ENCODE assay signal across 11 mouse cellular contexts in genomic region chr16:58623944-58624343, GRCm38 (mm10). TPM values are rescaled to one million over a fixed set of nuclear protein-coding genes. Genes with fewer than 3 reads are reported as not detected.
DNase-seq lines count a peak whose midpoint lies in the region; ATAC-seq and TF ChIP-seq lines count a peak whose summit lies in the region.
"Had no signal": no experiment of that assay in that cellular context is flagged by ENCODE, and none has a peak within 500 bp of the region (broad histone marks: within the 10 kb centered on the region; RNA-seq: fewer than 3 reads in every experiment).

No protein-coding gene starts in this region.

- H3K4me1 ChIP-seq in liver, embryonic 11.5 days (replicated peaks; ENCODE audit: control insufficient read depth, insufficient read depth, low read length), result 0 out of 2 replicates have a peak, but pooled peaks cover under 1% of the 10 kb centered on the region
- H3K4me1 ChIP-seq in MEL (ENCODE audit: control insufficient read depth in 1 of 2, insufficient read depth in 2 of 2, low read length in 2 of 2), result peaks cover 12 to 17% of the 10 kb centered on the region in 2 experiments
- no peaks in the 10 kb centered on the region for H3K4me1 ChIP-seq in intestine, embryonic 15.5 days (replicated peaks)
- no peaks in the 10 kb centered on the region for H3K4me1 ChIP-seq in neural tube, embryonic 11.5 days (ENCODE audit: control insufficient read depth, insufficient read depth, low read length)

- H3K79me2 ChIP-seq in MEL (ENCODE audit: control insufficient read depth, insufficient read depth, low read length, poor library complexity), result no peaks in the 10 kb centered on the region

- no peak overlapping the region for H3K27ac ChIP-seq in liver, embryonic 11.5 days (ENCODE audit: low read depth, low read length)
- H3K27ac ChIP-seq in MEL (ENCODE audit: control insufficient read depth, low read depth, low read length), result no peak overlapping the region
- H3K27ac ChIP-seq in intestine, embryonic 15.5 days, result no peak overlapping the region
- no peak overlapping the region for H3K27ac ChIP-seq in neural tube, embryonic 11.5 days (ENCODE audit: low read depth, low read length)
- H3K27ac ChIP-seq: embryonic facial prominence, embryonic 12.5 days; limb, embryonic 15.5 days had no signal

- 0 out of 2 replicates have a peak, but pooled peaks have one; percentile 12 for ATAC-seq in liver, embryonic 11.5 days (replicated peaks; ENCODE audit: low FRiP score)
- peak; percentile 49; the same call in 1 of the 2 replicates for ATAC-seq in intestine, embryonic 15.5 days
- no peak for ATAC-seq in neural tube, embryonic 11.5 days (ENCODE audit: insufficient read depth, low FRiP score, low TSS enrichment)
- no peak for ATAC-seq in monocyte, adult 5-6 weeks (replicated peaks; ENCODE audit: insufficient number of reproducible peaks, low FRiP score, low TSS enrichment, poor library complexity, severe bottlenecking)

- no peaks in the 10 kb centered on the region for H3K36me3 ChIP-seq in liver, embryonic 11.5 days (ENCODE audit: control insufficient read depth, insufficient read depth, low read length)
- H3K36me3 ChIP-seq in MEL (ENCODE audit: control insufficient read depth in 1 of 2, insufficient read depth in 2 of 2, low read length in 2 of 2), result peaks cover 0 to 19% of the 10 kb centered on the region in 2 experiments; a peak in 2 of 4 replicates
- no peaks in the 10 kb centered on the region for H3K36me3 ChIP-seq in intestine, embryonic 15.5 days
- no peaks in the 10 kb centered on the region for H3K36me3 ChIP-seq in neural tube, embryonic 11.5 days (ENCODE audit: control insufficient read depth, insufficient read depth, low read length)
- H3K36me3 ChIP-seq: embryonic facial prominence, embryonic 12.5 days; limb, embryonic 15.5 days had no signal

- DNase-seq in liver, embryonic 11.5 days (ENCODE audit: low spot score), result no peak
- DNase-seq in liver (no peak), MEL (ENCODE audit: low read depth, low spot score) (peak; percentile 47)
- peak; percentile 53 for DNase-seq in embryo, embryonic 10.5 days (ENCODE audit: low spot score)
- DNase-seq in left cerebral cortex, postnatal 10 days (ENCODE audit: extremely low spot score in 1 of 2, low spot score in 2 of 2), result peak; percentile 33 to 54
- peak; percentile 9 for DNase-seq in neural tube, embryonic 11.5 days (ENCODE audit: low spot score)

- WGBS in liver, embryonic 11.5 days, result 89% methylated on average over 6 of the region's 6 CpGs
- 87% methylated on average over 6 of the region's 6 CpGs for WGBS in intestine, embryonic 15.5 days
- 86% methylated on average over 6 of the region's 6 CpGs for WGBS in neural tube, embryonic 11.5 days

- peak; percentile 19 to 81 (median 60); a peak in 5 of 6 replicates for TF ChIP-seq CTCF in MEL (IDR thresholded peaks at IDR 0.05 in 2 of 3, conservative IDR thresholded peaks at IDR 0.05 in 1 of 3; ENCODE audit: control insufficient read depth in 1 of 3, insufficient read depth in 1 of 3, low read depth in 2 of 3, low read length in 3 of 3, poor library complexity in 1 of 3, severe bottlenecking in 1 of 3)

- intact Hi-C loops in left cerebral cortex, postnatal 10 days (cut with DNase I), result loop anchor here (1.0 to 2.0 kb wide), 3 partner anchors 101 to 781 kb away; no protein-coding TSS in a partner anchor

- no peaks in the 10 kb centered on the region for H3K9me3 ChIP-seq in liver, embryonic 11.5 days (ENCODE audit: control insufficient read depth, low read length)
- no peaks in the 10 kb centered on the region for H3K9me3 ChIP-seq in MEL (replicated peaks; ENCODE audit: insufficient read depth, low read length)
- no peaks in the 10 kb centered on the region for H3K9me3 ChIP-seq in intestine, embryonic 15.5 days
- H3K9me3 ChIP-seq in neural tube, embryonic 11.5 days (ENCODE audit: control insufficient read depth, low read length), result no peaks in the 10 kb centered on the region
- H3K9me3 ChIP-seq: embryonic facial prominence, embryonic 12.5 days; limb, embryonic 15.5 days had no signal

- no peak overlapping the region for H3K4me3 ChIP-seq in liver, embryonic 11.5 days (ENCODE audit: low read depth, low read length)
- H3K4me3 ChIP-seq in MEL (ENCODE audit: control insufficient read depth in 1 of 2, insufficient read depth in 1 of 2, low read depth in 2 of 2, low read length in 2 of 2), result no peak overlapping the region
- no peak overlapping the region for H3K4me3 ChIP-seq in intestine, embryonic 15.5 days (replicated peaks)
- no peak overlapping the region for H3K4me3 ChIP-seq in neural tube, embryonic 11.5 days (ENCODE audit: low read depth, low read length)
- H3K4me3 ChIP-seq: embryonic facial prominence, embryonic 12.5 days; limb, embryonic 15.5 days had no signal

- no peak for TF ChIP-seq POLR2A in MEL (IDR thresholded peaks at IDR 0.05; ENCODE audit: control insufficient read depth in 1 of 2, insufficient read depth in 1 of 2, low read depth in 1 of 2, low read length in 2 of 2, poor library complexity in 1 of 2)

- peak; percentile 84 for TF ChIP-seq RAD21 in MEL (IDR thresholded peaks at IDR 0.05; ENCODE audit: low read depth, low read length)

- TF ChIP-seq EP300 in MEL (IDR thresholded peaks at IDR 0.05; ENCODE audit: low read depth in 1 of 2, low read length in 2 of 2), result no peak

- H3K9ac ChIP-seq in liver, embryonic 11.5 days (ENCODE audit: low read depth, low read length), result no peak overlapping the region
- no peak overlapping the region for H3K9ac ChIP-seq in MEL (ENCODE audit: control insufficient read depth, low read depth, low read length, poor library complexity, severe bottlenecking)
- H3K9ac ChIP-seq in intestine, embryonic 15.5 days, result no peak overlapping the region
- no peak overlapping the region for H3K9ac ChIP-seq in neural tube, embryonic 11.5 days (ENCODE audit: low read length)
- H3K9ac ChIP-seq: embryonic facial prominence, embryonic 12.5 days; limb, embryonic 15.5 days had no signal

- H3K27me3 ChIP-seq in liver, embryonic 11.5 days (replicated peaks; ENCODE audit: control insufficient read depth, insufficient read depth, low read length), result no peaks in the 10 kb centered on the region
- H3K27me3 ChIP-seq in MEL (ENCODE audit: control insufficient read depth in 1 of 2, insufficient read depth in 2 of 2, low read length in 2 of 2), result no peaks in the 10 kb centered on the region
- H3K27me3 ChIP-seq in intestine, embryonic 15.5 days (replicated peaks), result no peaks in the 10 kb centered on the region
- H3K27me3 ChIP-seq in neural tube, embryonic 11.5 days (ENCODE audit: control insufficient read depth, insufficient read depth, low read length), result no peaks in the 10 kb centered on the region
- H3K27me3 ChIP-seq: embryonic facial prominence, embryonic 12.5 days; limb, embryonic 15.5 days had no signal

- no peak overlapping the region for H3K4me2 ChIP-seq in liver, embryonic 11.5 days
- H3K4me2 ChIP-seq in intestine, embryonic 15.5 days (replicated peaks), result no peak overlapping the region
- H3K4me2 ChIP-seq in neural tube, embryonic 11.5 days (ENCODE audit: low read depth), result no peak overlapping the region
- H3K4me2 ChIP-seq: embryonic facial prominence, embryonic 12.5 days; limb, embryonic 15.5 days had no signal

TF ChIP-seq in MEL, 35 proteins besides CTCF, POLR2A, EP300 and RAD21:
- TF ChIP-seq ZC3H11A (IDR thresholded peaks at IDR 0.05; ENCODE audit: low read depth, low read length), result peak; percentile 95
- peak; percentile 95 for TF ChIP-seq SMC3 (IDR thresholded peaks at IDR 0.05; ENCODE audit: low read depth, low read length)
- TF ChIP-seq ZMIZ1 (IDR thresholded peaks at IDR 0.05; ENCODE audit: low read depth, low read length), result no peak

RNA-seq across cellular contexts. Expression of gene Gm813, which starts 7.2 kb away (rescaled TPM):
- not detected in 2 replicates for polyA plus RNA-seq in liver, embryonic 11.5 days (2014; fragmentation: Nextera tagmentation; extraction: Ambion mirVana)
- not detected in 2 replicates for total RNA-seq in MEL (2012; rRNA removed)
- not detected for polyA plus RNA-seq in MEL (2012; ENCODE audit: insufficient read depth in 1 of 2, insufficient read length in 2 of 2, low read depth in 1 of 2, low replicate concordance in 2 of 2, missing spikeins in 1 of 2)
- not detected in 2 replicates for polyA plus RNA-seq in intestine, embryonic 15.5 days (2015; fragmentation: Nextera tagmentation; extraction: Ambion mirVana)
- total RNA-seq in left cerebral cortex, postnatal 10 days (2021), result not detected
- polyA plus RNA-seq in neural tube, embryonic 11.5 days (2014; fragmentation: Nextera tagmentation; extraction: Ambion mirVana), result not detected in 2 replicates
- total RNA-seq in monocyte, adult 5-6 weeks (2017), result not detected in 3 replicates
- polyA plus RNA-seq: embryonic facial prominence, embryonic 12.5 days; limb, embryonic 15.5 days; stomach, embryonic 16.5 days had no signal

RNA-seq across cellular contexts. Expression of gene E330017A01Rik, which starts 14.6 kb away (rescaled TPM):
- not detected in 2 replicates for polyA plus RNA-seq in liver, embryonic 11.5 days (2014; fragmentation: Nextera tagmentation; extraction: Ambion mirVana)
- 4.3 and 7.5 TPM in 2 replicates for total RNA-seq in MEL (2012; rRNA removed)
- 1 to 10 TPM in 1 of 2 experiments, not detected in 1; 8.2 TPM for polyA plus RNA-seq in MEL (2012; ENCODE audit: insufficient read depth in 1 of 2, insufficient read length in 2 of 2, low read depth in 1 of 2, low replicate concordance in 2 of 2, missing spikeins in 1 of 2)
- not detected in 2 replicates for polyA plus RNA-seq in intestine, embryonic 15.5 days (2015; fragmentation: Nextera tagmentation; extraction: Ambion mirVana)
- not detected for total RNA-seq in left cerebral cortex, postnatal 10 days (2021)
- not detected in 2 replicates for polyA plus RNA-seq in neural tube, embryonic 11.5 days (2014; fragmentation: Nextera tagmentation; extraction: Ambion mirVana)
- total RNA-seq in monocyte, adult 5-6 weeks (2017), result not detected in 3 replicates
- polyA plus RNA-seq: embryonic facial prominence, embryonic 12.5 days; limb, embryonic 15.5 days; stomach, embryonic 16.5 days had no signal

RNA-seq across cellular contexts. Expression of gene Cpox, which starts 46.1 kb away (rescaled TPM):
- polyA plus RNA-seq in liver, embryonic 11.5 days (2014; fragmentation: Nextera tagmentation; extraction: Ambion mirVana), result 388 and 389 TPM in 2 replicates
- total RNA-seq in MEL (2012; rRNA removed), result 159 and 204 TPM in 2 replicates
- 100 to 1,000 TPM; 110 to 421 TPM for polyA plus RNA-seq in MEL (2012; ENCODE audit: insufficient read depth in 1 of 2, insufficient read length in 2 of 2, low read depth in 1 of 2, low replicate concordance in 2 of 2, missing spikeins in 1 of 2)
- polyA plus RNA-seq in intestine, embryonic 15.5 days (2015; fragmentation: Nextera tagmentation; extraction: Ambion mirVana), result 58.4 and 71.3 TPM in 2 replicates
- 10 to 100 TPM; 27.7 to 28.9 TPM for total RNA-seq in left cerebral cortex, postnatal 10 days (2021)
- 22.3 and 23.1 TPM in 2 replicates for polyA plus RNA-seq in neural tube, embryonic 11.5 days (2014; fragmentation: Nextera tagmentation; extraction: Ambion mirVana)
- 7.1 to 14.9 TPM (median 10.7 TPM) in 3 replicates for total RNA-seq in monocyte, adult 5-6 weeks (2017)

Comparison
In these comparisons a context has a peak if more than half of its experiments do, and no peak if none do; other contexts are left out.
1. ATAC-seq: peak in liver, embryonic 11.5 days (single experiment) and intestine, embryonic 15.5 days (single experiment); none in neural tube, embryonic 11.5 days (single experiment) and monocyte, adult 5-6 weeks (single experiment).
2. DNase-seq: peak in MEL (single experiment), embryo, embryonic 10.5 days (single experiment), left cerebral cortex, postnatal 10 days (2 of 2) and neural tube, embryonic 11.5 days (single experiment); none in liver, embryonic 11.5 days (single experiment) and liver (single experiment).